Mouse (Mus musculus) MEL (cell line): ENCODE results near the gene Marc2. TPM values are rescaled to one million over a fixed set of nuclear protein-coding genes. Genes with fewer than 3 reads are reported as not detected.

Experiments used
- DNase-seq: peaks from one replicate; pipeline ENCODE4 v3.0.0; 2011; ENCODE audit warnings: low read depth, low spot score
- H3K27ac ChIP-seq: 2 replicates; pipeline ENCODE4 v1.5.1; 2012; ENCODE audit warnings: low read depth, mild to moderate bottlenecking, control low read depth, low read length, moderate library complexity; ENCODE audit not compliant: control insufficient read depth
- H3K27me3 ChIP-seq, 2 experiments: fragments of 150-350 bp in 1 of 2; sonication (generic) in 1 of 2; 2 replicates each; pipeline ENCODE4 v1.6.1; 2012; ENCODE audit warnings: low read length in 2 of 2, mild to moderate bottlenecking in 2 of 2, improper control_type of control experiment in 1 of 2, moderate library complexity in 1 of 2; ENCODE audit not compliant: insufficient read depth in 2 of 2, control insufficient read depth in 1 of 2
- H3K36me3 ChIP-seq, 2 experiments: 2 replicates each; pipeline ENCODE4 v1.6.1; 2012 to 2014; ENCODE audit warnings: low read length in 2 of 2, improper control_type of control experiment in 1 of 2, inconsistent platforms in 1 of 2, mild to moderate bottlenecking in 1 of 2; ENCODE audit not compliant: insufficient read depth in 2 of 2, control insufficient read depth in 1 of 2
- H3K4me1 ChIP-seq, 2 experiments: fragments of 150-350 bp in 1 of 2; sonication (generic) in 1 of 2; 2 replicates each; pipeline ENCODE4 v1.6.1; 2012; ENCODE audit warnings: low read length in 2 of 2, improper control_type of control experiment in 1 of 2, mild to moderate bottlenecking in 1 of 2; ENCODE audit not compliant: insufficient read depth in 2 of 2, control insufficient read depth in 1 of 2
- H3K4me3 ChIP-seq, 2 experiments: fragments of 150-350 bp in 1 of 2; sonication (generic) in 1 of 2; 2 replicates each; pipeline ENCODE4 v1.5.1; 2012; ENCODE audit warnings: low read depth in 2 of 2, low read length in 2 of 2, mild to moderate bottlenecking in 2 of 2, moderate library complexity in 2 of 2, control low read depth in 1 of 2, improper control_type of control experiment in 1 of 2; ENCODE audit not compliant: control insufficient read depth in 1 of 2, insufficient read depth in 1 of 2
- H3K79me2 ChIP-seq: 2 replicates; pipeline ENCODE4 v1.6.1; 2012; ENCODE audit warnings: mild to moderate bottlenecking, low read length, moderate library complexity; ENCODE audit not compliant: control insufficient read depth, poor library complexity, insufficient read depth
- H3K9ac ChIP-seq: 2 replicates; pipeline ENCODE4 v1.6.1; 2012; ENCODE audit warnings: low read depth, mild to moderate bottlenecking, control low read depth, low read length, moderate library complexity; ENCODE audit not compliant: control insufficient read depth, poor library complexity, severe bottlenecking
- H3K9me3 ChIP-seq: fragments of 150-350 bp; sonication (generic); replicated peaks from 2 replicates; pipeline ENCODE4 v1.6.1; 2012; ENCODE audit warnings: mild to moderate bottlenecking, low read length, improper control_type of control experiment, moderate library complexity; ENCODE audit not compliant: insufficient read depth
- CHD1 ChIP-seq: IDR thresholded peaks from 2 replicates; pipeline ENCODE4 v1.6.1; 2012; ENCODE audit warnings: low read depth, mild to moderate bottlenecking, inconsistent platforms, low read length, improper control_type of control experiment
- CHD2 ChIP-seq: IDR thresholded peaks from 2 replicates; pipeline ENCODE4 v1.6.1; 2011; ENCODE audit warnings: low read length, improper control_type of control experiment
- ELF1 ChIP-seq: IDR thresholded peaks from 2 replicates; pipeline ENCODE4 v1.6.1; 2014; ENCODE audit warnings: low read depth, mild to moderate bottlenecking, inconsistent platforms, low read length, improper control_type of control experiment, moderate library complexity
- EP300 ChIP-seq, 2 experiments: IDR thresholded peaks; 2 replicates each; pipeline ENCODE4 v1.6.1; 2011; ENCODE audit warnings: improper control_type of control experiment in 2 of 2, low read length in 2 of 2, low read depth in 1 of 2, mild to moderate bottlenecking in 1 of 2
- GABPA ChIP-seq: IDR thresholded peaks from 2 replicates; pipeline ENCODE4 v1.6.1; 2012; ENCODE audit warnings: low read depth, mild to moderate bottlenecking, inconsistent platforms, low read length, improper control_type of control experiment, moderate library complexity
- GATA1 ChIP-seq: IDR thresholded peaks from 2 replicates; pipeline ENCODE4 v1.6.1; 2011; ENCODE audit warnings: low read depth, low read length, improper control_type of control experiment
- HCFC1 ChIP-seq: IDR thresholded peaks from 2 replicates; pipeline ENCODE4 v1.6.1; 2012; ENCODE audit warnings: low read depth, mild to moderate bottlenecking, inconsistent platforms, low read length, improper control_type of control experiment, moderate library complexity
- JUND ChIP-seq: IDR thresholded peaks from 2 replicates; pipeline ENCODE4 v1.6.1; 2011; ENCODE audit warnings: low read depth, mild to moderate bottlenecking, improper control_type of control experiment, low read length
- KAT2A ChIP-seq: conservative IDR thresholded peaks from 2 replicates; pipeline ENCODE4 v1.6.1; 2012; ENCODE audit warnings: low read depth, low read length, improper control_type of control experiment, inconsistent platforms
- MAFK ChIP-seq: IDR thresholded peaks from 2 replicates; pipeline ENCODE4 v1.6.1; 2011; ENCODE audit warnings: low read depth, mild to moderate bottlenecking, low read length, improper control_type of control experiment, borderline replicate concordance
- MAX ChIP-seq: IDR thresholded peaks from 2 replicates; pipeline ENCODE4 v1.6.1; 2011; ENCODE audit warnings: low read length, improper control_type of control experiment
- MAZ ChIP-seq: IDR thresholded peaks from 2 replicates; pipeline ENCODE4 v1.6.1; 2012; ENCODE audit warnings: low read depth, mild to moderate bottlenecking, inconsistent platforms, low read length, improper control_type of control experiment
- MEF2A ChIP-seq: IDR thresholded peaks from 2 replicates; pipeline ENCODE4 v1.6.1; 2014; ENCODE audit warnings: low read depth, mild to moderate bottlenecking, inconsistent platforms, low read length, improper control_type of control experiment; ENCODE audit not compliant: poor library complexity, insufficient replicate concordance, severe bottlenecking; ENCODE audit errors: extremely low read depth
- MXI1 ChIP-seq: IDR thresholded peaks from 2 replicates; pipeline ENCODE4 v1.6.1; 2011; ENCODE audit warnings: mild to moderate bottlenecking, low read depth, low read length, improper control_type of control experiment
- MYB ChIP-seq: IDR thresholded peaks from 2 replicates; pipeline ENCODE4 v1.6.1; 2011; ENCODE audit warnings: mild to moderate bottlenecking, low read depth, low read length, improper control_type of control experiment
- NELFE ChIP-seq: IDR thresholded peaks from 2 replicates; pipeline ENCODE4 v1.6.1; 2011; ENCODE audit warnings: low read depth, low read length, improper control_type of control experiment
- POLR2A ChIP-seq, 2 experiments: IDR thresholded peaks; 2 replicates each; pipeline ENCODE4 v1.6.1; 2011 to 2012; ENCODE audit warnings: low read length in 2 of 2, mild to moderate bottlenecking in 2 of 2, control low read depth in 1 of 2, improper control_type of control experiment in 1 of 2, low read depth in 1 of 2, moderate library complexity in 1 of 2; ENCODE audit not compliant: control insufficient read depth in 1 of 2, insufficient read depth in 1 of 2, poor library complexity in 1 of 2
- POLR2AphosphoS2 ChIP-seq: IDR thresholded peaks from 2 replicates; pipeline ENCODE4 v1.6.1; 2011; ENCODE audit warnings: low read length, improper control_type of control experiment
- POLR2AphosphoS5 ChIP-seq: IDR thresholded peaks from 2 replicates; pipeline ENCODE4 v1.6.1; 2012; ENCODE audit warnings: low read depth, borderline replicate concordance, mild to moderate bottlenecking, inconsistent platforms, low read length, moderate library complexity, mixed read lengths
- RAD21 ChIP-seq: IDR thresholded peaks from 2 replicates; pipeline ENCODE4 v1.6.1; 2011; ENCODE audit warnings: mild to moderate bottlenecking, low read depth, low read length, improper control_type of control experiment
- RCOR1 ChIP-seq: IDR thresholded peaks from 2 replicates; pipeline ENCODE4 v1.6.1; 2012; ENCODE audit warnings: low read depth, mild to moderate bottlenecking, inconsistent platforms, low read length, improper control_type of control experiment
- TCF12 ChIP-seq: IDR thresholded peaks from 2 replicates; pipeline ENCODE4 v1.6.1; 2014; ENCODE audit warnings: low read depth, mild to moderate bottlenecking, inconsistent platforms, low read length, improper control_type of control experiment, moderate library complexity
- USF2 ChIP-seq, 2 experiments: IDR thresholded peaks; 2 replicates each; pipeline ENCODE4 v1.6.1; 2011 to 2012; ENCODE audit warnings: improper control_type of control experiment in 2 of 2, low read length in 2 of 2, borderline replicate concordance in 1 of 2, inconsistent platforms in 1 of 2, low read depth in 1 of 2, mild to moderate bottlenecking in 1 of 2; ENCODE audit not compliant: insufficient read depth in 1 of 2
- ZC3H11A ChIP-seq: IDR thresholded peaks from 2 replicates; pipeline ENCODE4 v1.6.1; 2012; ENCODE audit warnings: low read depth, mild to moderate bottlenecking, inconsistent platforms, low read length, improper control_type of control experiment
- ZKSCAN1 ChIP-seq: IDR thresholded peaks from 2 replicates; pipeline ENCODE4 v1.6.1; 2012; ENCODE audit warnings: low read depth, mild to moderate bottlenecking, inconsistent platforms, low read length, improper control_type of control experiment, moderate library complexity
- ZMIZ1 ChIP-seq: IDR thresholded peaks from 2 replicates; pipeline ENCODE4 v1.6.1; 2012; ENCODE audit warnings: low read depth, mild to moderate bottlenecking, inconsistent platforms, low read length, improper control_type of control experiment, moderate library complexity
- polyA plus RNA-seq, 2 experiments: library from polyadenylated mRNA; stranded (reverse) in 1 of 2; unstranded in 1 of 2; fragments of >175 nt in 1 of 2; fragments of >200 nt in 1 of 2; gene quantifications; 2 replicates each; pipeline versions ENCODE4 v1.2.1 to v1.2.4; 2012; ENCODE audit warnings: low replicate concordance in 2 of 2, low read depth in 1 of 2; ENCODE audit not compliant: insufficient read length in 2 of 2, insufficient read depth in 1 of 2, missing spikeins in 1 of 2
- total RNA-seq: library from RNA; depleted of rRNA; stranded (reverse); fragments of 300-350 nt; gene quantifications from 2 replicates; pipeline ENCODE4 v1.2.3, GENCODE M21; 2012

The Marc2 gene
- total and polyA plus RNA-seq, 3 experiments, result 99.4 to 281 TPM; not detected in 1

DNA sequence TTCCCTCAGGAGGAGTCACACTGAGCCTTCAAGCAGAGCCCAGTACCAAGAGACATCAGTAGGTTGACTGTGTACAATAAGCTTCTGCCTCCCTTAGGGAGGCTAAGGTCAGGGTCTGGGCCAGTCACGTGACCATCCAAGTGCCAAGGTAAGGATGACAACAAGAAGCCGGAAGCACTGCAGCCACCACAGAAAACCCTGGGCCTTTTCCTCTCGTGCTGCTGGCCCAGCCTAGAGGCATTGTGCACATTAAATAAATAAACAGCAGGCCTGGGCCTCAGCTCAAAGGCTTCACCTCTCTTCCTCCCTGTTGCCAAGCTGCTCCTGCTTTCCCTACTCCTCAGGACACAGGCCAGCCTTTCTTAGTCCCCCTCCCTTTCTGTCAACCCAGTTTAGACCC is 14.0 kb upstream of the Marc2 start:
- no peaks in the 10 kb centered on the region for H3K79me2 ChIP-seq
- no peak overlapping the region for H3K9ac ChIP-seq
- no peaks in the 10 kb centered on the region; a peak in 1 of 4 replicates for H3K27me3 ChIP-seq
- no peak overlapping the region for H3K27ac ChIP-seq
- no peaks in the 10 kb centered on the region for H3K9me3 ChIP-seq
- no peak for TF ChIP-seq POLR2A (IDR thresholded peaks at IDR 0.05; ENCODE audit: control insufficient read depth in 1 of 2, insufficient read depth in 1 of 2, low read depth in 1 of 2, low read length in 2 of 2, poor library complexity in 1 of 2)
- TF ChIP-seq CHD2, result no peak
- no peak for TF ChIP-seq RAD21
- no peak for TF ChIP-seq MAX
- no peak for TF ChIP-seq MYB
- no peak for TF ChIP-seq HCFC1
- TF ChIP-seq TCF12, result no peak
- no peak for TF ChIP-seq ZKSCAN1
- no peak for TF ChIP-seq USF2 (IDR thresholded peaks at IDR 0.05; ENCODE audit: borderline replicate concordance in 1 of 2, insufficient read depth in 1 of 2, low read depth in 1 of 2, low read length in 2 of 2)
- TF ChIP-seq GATA1, result no peak
- no peak for TF ChIP-seq ZMIZ1
- no peak for TF ChIP-seq MAZ
- no peak for TF ChIP-seq MXI1
- H3K4me3 ChIP-seq, result no peak overlapping the region
- no peaks in the 10 kb centered on the region for H3K36me3 ChIP-seq
- no peak for DNase-seq
- no peaks in the 10 kb centered on the region for H3K4me1 ChIP-seq

DNA sequence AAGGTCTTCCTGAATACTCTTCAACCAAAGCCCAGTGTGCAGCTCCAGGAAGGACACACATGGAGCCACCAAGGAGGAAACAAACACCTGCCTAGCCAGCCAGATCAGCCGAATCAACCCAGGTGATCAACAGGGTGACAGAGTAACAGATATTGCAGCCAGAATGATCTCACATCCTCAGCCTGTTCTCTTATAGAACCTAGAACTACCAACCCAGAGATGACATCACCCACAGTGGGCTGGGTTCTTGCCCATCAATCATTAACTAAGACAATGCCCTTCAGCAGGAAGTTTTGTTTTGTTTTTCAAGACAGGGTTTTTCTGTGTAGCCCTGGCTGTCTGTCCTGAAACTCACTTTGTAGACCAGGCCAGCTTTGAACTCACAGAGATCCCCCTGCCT is 12.0 kb upstream of the Marc2 start:
- Histone ChIP-seq H3K36me3 (peaks cover 0 to 3% of the 10 kb centered on the region in 2 experiments; a peak in 1 of 4 replicates), H3K79me2 (no peaks in the 10 kb centered on the region), H3K27me3 (no peaks in the 10 kb centered on the region; a peak in 1 of 4 replicates), H3K9ac (no peak overlapping the region), H3K9me3 (no peaks in the 10 kb centered on the region), H3K4me1 (peaks cover 0 to 7% of the 10 kb centered on the region in 2 experiments; a peak in 1 of 4 replicates), H3K4me3 (no peak overlapping the region), H3K27ac (no peak overlapping the region)
- TF ChIP-seq JUND (no peak), RCOR1 (no peak), GATA1 (no peak), GABPA (no peak), POLR2A (IDR thresholded peaks at IDR 0.05; ENCODE audit: control insufficient read depth in 1 of 2, insufficient read depth in 1 of 2, low read depth in 1 of 2, low read length in 2 of 2, poor library complexity in 1 of 2) (no peak), MEF2A (no peak), ZMIZ1 (no peak), CHD2 (no peak), CHD1 (no peak), ZC3H11A (no peak), NELFE (no peak), KAT2A (no peak), POLR2AphosphoS5 (no peak), USF2 (IDR thresholded peaks at IDR 0.05; ENCODE audit: borderline replicate concordance in 1 of 2, insufficient read depth in 1 of 2, low read depth in 1 of 2, low read length in 2 of 2) (no peak), EP300 (IDR thresholded peaks at IDR 0.05; ENCODE audit: low read depth in 1 of 2, low read length in 2 of 2) (no peak), MAFK (no peak), ELF1 (no peak), POLR2AphosphoS2 (no peak)
- no peak for DNase-seq
